Mouse (Mus musculus): ENCODE data around the gene Cbx6.
A peak's percentile ranks its signal among the peaks of the same experiment; 100 is the strongest.

DNA sequence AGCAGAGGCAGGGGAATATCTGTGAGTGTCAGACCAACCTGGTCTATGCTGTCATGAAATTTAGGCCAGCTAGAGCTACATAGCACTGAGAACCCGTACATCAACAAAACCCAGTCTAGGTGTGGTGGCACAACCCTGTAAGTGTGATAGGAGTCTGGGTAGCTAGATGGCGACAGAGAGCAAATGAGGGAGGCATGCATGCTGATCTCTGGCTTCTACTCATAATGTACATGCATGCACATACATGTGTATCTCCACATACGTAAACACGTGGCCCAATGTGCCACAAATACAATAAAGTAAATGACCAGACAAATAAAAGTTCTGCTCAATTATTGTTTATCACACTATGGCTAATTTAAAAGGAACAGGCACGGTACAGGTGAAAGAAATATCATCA, 26.4 kb downstream of the Cbx6 start:
- TF ChIP-seq CTCF (IDR thresholded peaks at IDR 0.05) (peak; percentile 86), EP300 (IDR thresholded peaks at IDR 0.05) (no peak)

Measured in lung, postnatal 0 days (tissue).